Mouse (Mus musculus): ENCODE data around the gene Zfp974.

DNA sequence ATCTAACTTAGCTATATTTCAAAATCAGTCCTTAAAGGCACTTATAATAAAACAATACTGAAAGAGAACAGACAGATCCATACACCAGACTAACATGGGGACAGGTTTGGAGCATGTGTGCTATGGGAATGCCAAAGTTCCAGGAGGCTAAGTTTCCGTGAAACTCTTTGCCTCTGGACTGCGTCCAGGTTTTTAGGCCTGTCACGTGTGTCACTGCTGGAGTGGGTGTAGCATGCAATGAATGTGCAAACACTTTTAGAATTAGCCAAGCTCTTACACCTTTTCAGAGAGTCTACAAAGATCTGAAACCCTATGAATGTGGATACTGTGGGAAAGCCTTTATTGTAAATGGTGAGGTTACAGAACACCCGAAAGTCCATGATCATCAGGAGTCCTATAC lies 47.5 kb downstream of the Zfp974 start:
- TF ChIP-seq CTCF (conservative IDR thresholded peaks at IDR 0.05; ENCODE audit: low read length): no peak
- no peak for TF ChIP-seq NANOG (IDR thresholded peaks at IDR 0.05; ENCODE audit: borderline replicate concordance, low read length)

All from E14TG2a.4 (cell line).